Mouse (Mus musculus): ENCODE data around the gene Rnf216. TPM values are rescaled to one million over a fixed set of nuclear protein-coding genes. Genes with fewer than 3 reads are reported as not detected.
A peak's percentile ranks its signal among the peaks of the same experiment; 100 is the strongest.

Rnf216 gene
- total RNA-seq, 2 experiments from 2014 or later = 35.8 to 48.3 TPM

- no peak for DNase-seq
Measured at GRCm38 (mm10) chr5:143053132-143053972, 59.4 kb downstream of the Rnf216 start.

DNA sequence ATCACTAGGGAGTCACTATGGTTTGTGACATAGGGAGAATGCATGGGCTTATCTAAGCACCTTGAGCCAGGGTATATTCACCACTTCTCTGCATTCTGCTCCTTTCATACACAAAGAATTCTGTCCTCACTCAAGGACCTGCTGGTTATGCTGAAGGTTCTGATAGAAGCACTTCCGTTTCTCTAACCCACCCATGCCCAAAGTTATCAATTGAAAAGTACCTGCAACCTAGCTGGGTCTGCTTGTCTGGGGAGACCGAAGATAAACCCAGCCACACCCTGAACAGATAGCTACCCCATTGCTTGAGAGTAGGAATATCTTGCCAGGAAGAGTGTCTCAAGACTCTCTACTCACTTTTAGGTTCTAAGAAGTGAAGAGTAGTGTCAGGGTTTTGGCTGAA lies 60.1 kb downstream of the Rnf216 start:
- DNase-seq = no peak

DNA sequence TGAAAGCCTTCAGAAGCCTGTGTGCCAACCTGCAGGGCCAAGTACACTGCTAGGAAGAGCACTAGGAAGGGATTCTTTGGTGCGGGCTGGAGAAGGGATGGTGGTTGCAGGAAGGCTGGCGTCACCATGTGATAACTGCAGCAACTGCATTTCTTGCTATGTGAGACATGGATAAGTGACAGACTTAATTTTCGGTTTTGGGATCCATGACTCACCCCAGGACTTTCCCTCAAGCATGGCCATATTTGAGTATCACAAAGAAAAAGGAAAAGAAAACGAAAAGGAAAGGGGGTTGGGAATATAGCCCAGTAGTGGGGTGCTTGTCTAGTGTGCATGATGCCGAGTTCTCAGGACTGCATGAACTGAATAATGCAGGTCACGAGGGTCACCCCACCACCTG lies 60.9 kb downstream of the Rnf216 start:
- no peak for DNase-seq

DNA sequence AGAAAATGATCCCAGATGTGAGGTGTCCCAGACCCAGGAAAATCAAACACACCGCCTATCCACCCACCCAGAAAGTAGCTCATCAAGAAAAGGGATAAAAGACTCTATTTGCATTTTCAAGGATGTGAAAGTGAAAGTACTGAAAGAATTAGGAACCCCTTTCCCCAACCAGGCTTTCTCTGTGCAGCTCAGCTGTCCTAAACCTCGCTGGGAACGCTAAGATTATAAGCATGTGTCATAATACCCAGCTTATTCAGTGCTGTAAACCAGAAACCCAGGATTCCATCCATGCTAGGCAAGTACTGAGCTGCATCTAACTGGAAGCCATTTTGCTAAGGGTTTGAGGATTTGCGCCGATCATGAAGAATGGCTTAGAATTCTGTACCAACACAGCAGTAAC lies 62.5 kb downstream of the Rnf216 start:
- DNase-seq = no peak

GRCm38 (mm10) chr5:143049746-143050145 lies 63.0 kb downstream of the Rnf216 start:
- DNase-seq = no peak

DNA sequence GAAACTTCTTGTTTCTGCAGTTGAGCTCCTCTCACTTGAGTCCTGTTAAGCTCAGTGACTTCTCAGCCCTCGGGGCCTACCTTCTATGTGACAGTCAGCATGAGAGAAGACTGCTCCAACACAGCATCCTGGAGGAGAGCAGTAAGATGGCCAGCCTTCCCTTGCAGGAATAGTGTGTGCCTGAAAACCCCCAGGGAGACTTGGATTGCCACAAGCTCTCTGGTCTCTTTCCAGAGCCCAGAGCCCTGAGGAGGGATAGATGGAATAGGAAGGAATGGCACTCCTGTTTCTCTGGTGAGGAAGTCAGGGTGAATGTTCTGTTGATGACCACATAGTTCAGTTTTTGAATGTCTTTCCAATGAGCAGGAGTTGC lies 63.8 kb downstream of the Rnf216 start:
- peak; percentile 48 for DNase-seq

DNA sequence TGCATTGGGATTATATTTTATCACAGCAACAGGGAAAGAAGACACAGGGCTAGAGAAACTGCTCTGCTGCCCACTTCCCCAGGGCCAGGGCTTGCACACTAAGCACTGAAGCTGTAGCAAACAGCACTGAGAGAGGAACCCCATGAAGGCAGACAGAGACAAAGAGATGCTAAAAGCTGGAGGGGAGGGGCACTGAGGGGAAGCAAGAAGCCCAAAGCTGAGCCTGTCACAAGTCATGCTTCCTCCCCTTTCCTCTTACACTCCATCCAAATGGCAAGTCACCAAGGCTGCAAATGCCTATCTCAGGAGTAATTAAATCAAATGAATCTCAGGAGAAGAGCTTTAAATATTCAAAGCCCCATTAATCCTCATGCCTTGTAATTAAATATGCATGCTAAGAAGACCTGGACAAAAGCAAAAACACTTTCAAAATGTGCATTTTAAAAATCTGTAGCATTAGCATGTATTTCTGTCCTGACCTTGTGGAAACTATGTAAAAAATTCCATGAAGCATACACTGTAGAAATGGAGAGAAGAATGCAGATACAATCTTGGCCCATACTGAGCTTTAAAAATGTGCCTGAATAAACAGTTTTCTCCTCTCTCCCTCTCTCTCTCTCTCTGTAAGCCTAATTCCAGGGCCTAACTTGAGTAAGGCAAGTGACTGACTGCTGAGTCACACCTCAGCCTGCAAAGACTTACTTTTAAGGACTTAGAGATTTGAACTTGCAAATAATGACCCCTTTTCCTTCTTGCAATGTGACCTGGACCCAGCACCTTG lies 64.4 kb downstream of the Rnf216 start:
- DNase-seq = no peak

GRCm38 (mm10) chr5:143047586-143047985 lies 65.2 kb downstream of the Rnf216 start:
- DNase-seq = peak; percentile 47

DNA sequence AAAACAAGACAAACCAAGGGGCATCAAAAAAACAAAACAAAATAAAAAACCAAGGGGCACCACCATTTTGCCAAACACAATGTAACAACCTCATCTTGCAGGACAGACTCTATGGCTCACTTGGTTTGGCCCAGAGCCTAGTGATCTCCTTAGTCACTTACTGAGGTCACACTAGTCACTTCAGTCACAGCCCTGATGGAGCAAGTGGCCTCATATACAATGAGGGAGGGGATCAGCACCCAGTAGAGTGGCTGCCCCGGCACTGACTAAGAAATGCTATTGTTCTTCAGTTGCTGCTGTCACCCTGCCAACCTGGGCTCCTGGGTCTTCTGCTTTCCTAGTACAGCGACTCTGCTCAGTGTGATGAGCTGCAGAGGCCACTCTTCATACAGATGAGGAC lies 68.9 kb downstream of the Rnf216 start:
- DNase-seq = no peak

- no peak for DNase-seq
Measured at GRCm38 (mm10) chr5:143043285-143043684, 69.5 kb downstream of the Rnf216 start.

- no peak for DNase-seq
Measured at GRCm38 (mm10) chr5:143038794-143039193, 74.0 kb downstream of the Rnf216 start.

GRCm38 (mm10) chr5:143037201-143037600 lies 75.6 kb downstream of the Rnf216 start:
- no peak for DNase-seq

DNA sequence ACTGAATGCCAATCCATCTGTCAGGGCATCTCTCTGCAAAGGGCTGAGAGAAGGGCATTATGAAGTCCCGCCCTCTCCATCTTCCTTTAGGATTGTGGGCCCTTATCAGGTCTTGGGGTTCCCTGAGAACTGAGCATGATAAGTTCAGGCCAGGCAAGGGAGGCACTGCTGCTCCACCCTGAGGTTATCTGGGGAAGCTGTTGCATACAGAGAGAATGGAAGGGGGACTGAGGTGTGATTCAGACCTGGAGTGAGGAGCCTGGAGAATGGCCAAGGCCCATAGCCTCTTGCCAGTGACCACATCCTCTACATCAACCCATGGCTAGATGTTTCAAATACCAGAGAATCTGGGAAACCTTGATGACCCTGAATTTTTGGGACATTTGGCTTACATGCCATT lies 76.7 kb downstream of the Rnf216 start:
- DNase-seq = no peak

DNA sequence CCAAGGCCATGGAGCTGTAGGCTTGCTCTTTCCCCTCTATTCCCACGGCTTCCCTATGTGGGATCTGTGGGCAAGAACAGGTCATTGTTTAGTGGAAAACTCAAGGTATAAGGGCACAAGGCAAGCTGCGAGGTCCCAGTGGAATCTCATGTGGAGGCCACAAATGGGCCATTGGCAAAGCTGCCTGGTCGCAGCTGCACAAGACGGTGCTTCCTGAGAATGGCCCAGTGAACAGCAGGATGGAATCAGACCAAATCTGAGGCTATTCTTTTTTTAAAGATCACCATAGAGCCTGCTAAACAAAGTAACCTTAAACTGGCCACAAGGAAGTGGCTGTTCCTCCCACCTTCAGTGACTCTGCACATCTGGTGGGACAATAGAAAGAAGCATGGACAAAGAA lies 77.5 kb downstream of the Rnf216 start:
- DNase-seq = no peak

GRCm38 (mm10) chr5:143034108-143034507 lies 78.7 kb downstream of the Rnf216 start:
- DNase-seq = no peak

- no peak for DNase-seq
Measured at GRCm38 (mm10) chr5:143033277-143033676, 79.5 kb downstream of the Rnf216 start.

DNA sequence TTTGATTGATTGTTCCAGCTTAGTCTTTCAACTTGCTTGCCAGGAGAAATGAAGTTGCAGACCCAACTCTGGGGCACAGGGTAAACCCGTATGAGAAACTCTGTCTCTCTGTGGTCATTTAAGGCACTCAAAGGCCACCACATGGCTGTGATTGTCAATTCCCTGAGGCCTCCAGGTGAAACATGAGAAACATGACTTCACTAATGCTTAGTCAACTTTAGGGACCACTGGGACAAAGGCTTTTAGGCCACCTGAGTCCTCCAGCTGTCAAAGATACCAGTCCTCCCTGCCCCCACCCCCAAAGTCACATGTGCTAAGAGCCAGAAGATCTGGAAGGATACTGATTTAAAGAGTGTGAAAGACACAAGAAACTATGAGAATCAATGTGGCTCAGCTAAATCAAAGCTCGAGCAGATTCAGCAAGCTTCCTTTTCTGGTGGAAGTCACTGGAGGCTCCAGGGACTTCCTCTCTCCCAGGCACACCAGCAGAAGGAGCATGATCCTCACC lies 80.1 kb downstream of the Rnf216 start:
- DNase-seq = no peak

DNA sequence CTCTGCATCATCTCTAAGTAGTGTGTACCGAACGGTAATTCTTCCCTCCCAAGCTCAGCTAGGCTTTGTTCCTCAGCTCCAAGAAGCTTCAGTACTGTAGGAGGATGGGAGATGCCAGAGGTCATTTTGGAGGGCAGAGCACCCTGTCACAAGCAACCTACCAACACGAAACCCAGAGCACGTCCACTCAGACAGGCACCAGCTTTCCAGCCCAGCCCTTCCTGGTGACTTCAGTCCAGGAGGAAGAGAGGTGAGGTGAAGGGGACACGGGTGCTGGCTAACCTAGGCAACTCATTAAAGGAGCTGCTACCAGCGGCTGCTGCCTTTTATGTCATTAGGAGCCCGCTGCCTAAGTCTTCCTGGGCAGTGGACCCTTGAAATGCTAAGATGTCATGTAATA lies 81.1 kb downstream of the Rnf216 start:
- no peak for DNase-seq

DNA sequence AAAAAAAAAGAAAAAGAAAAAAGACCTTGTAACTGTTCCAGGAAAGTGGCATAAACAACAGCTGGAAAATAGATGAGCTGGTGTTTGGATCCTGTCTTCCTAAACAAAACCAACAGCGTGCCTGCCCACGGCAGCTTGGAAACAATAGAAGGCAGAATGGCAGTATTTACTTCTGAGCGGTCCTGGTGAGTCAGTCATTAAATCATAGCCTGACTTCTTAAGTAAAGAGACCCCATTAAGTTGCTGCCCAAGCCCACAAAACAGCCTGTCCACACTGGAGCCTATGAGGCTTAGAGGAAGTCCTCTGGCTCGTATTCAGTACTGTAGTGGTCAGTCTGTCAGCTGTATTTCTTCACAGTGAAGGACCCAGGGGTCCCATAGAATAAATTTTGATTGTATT lies 81.6 kb downstream of the Rnf216 start:
- DNase-seq = no peak

GRCm38 (mm10) chr5:143023887-143024286 lies 88.9 kb downstream of the Rnf216 start:
- DNase-seq = no peak

GRCm38 (mm10) chr5:143022956-143023355 lies 89.8 kb downstream of the Rnf216 start:
- DNase-seq = no peak

- DNase-seq = no peak
Measured at GRCm38 (mm10) chr5:143017401-143017800, 95.4 kb downstream of the Rnf216 start.

DNA sequence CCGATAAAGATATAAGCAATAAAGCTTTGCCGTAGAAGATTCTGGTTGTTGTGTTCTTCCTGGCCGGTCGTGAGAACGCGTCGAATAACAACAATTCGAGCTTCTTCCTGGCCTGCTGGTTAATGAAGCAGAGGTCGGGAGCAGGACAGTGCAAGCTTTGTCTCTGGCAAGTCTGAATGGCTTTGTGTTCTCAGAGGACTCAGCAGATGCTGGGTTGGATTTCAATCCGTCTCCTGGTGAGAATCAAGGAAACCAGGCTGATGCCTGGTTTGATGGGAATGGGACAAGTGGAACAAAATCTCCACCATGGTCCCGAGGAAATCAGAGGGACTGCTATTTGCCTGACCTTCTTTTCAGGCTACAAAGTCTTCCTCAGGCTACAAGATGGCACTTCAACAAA lies 103.4 kb downstream of the Rnf216 start:
- DNase-seq = no peak
